Comparison of ENCODE assay signal across 7 mouse cellular contexts in the genomic region with DNA sequence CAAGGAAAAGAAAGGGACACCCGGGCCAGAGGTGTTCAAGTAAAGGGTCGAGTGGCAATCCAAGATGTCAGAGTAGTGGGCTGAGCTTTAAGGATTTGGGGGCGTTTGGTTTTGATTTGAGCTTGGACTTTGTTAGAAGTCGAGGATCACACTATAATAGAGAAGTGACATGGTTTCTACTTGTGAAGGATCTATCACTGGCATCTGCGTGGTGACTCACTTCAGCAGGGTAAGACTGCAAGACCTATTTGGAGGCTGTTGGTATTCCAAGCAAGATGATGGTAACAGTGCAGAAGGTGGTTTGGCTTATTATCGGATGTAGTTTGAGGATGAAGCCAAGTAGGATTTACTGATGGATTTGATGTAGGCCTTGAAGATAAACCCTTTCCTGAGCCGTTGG. TPM values are rescaled to one million over a fixed set of nuclear protein-coding genes. Genes with fewer than 3 reads are reported as not detected.
A peak's percentile ranks its signal among the peaks of the same experiment; 100 is the strongest.
DNase-seq lines count a peak whose midpoint lies in the region; ATAC-seq and TF ChIP-seq lines count a peak whose summit lies in the region.

No protein-coding gene starts in this region.

- no peak for ATAC-seq in forebrain, embryonic 15.5 days (replicated peaks)
- ATAC-seq in liver, embryonic 16.5 days (ENCODE audit: low read depth) = no peak

- peaks cover 26% of the 10 kb centered on the region for H3K36me3 ChIP-seq in C2C12 (ENCODE audit: control insufficient read depth, insufficient read depth)
- peaks cover 23% of the 10 kb centered on the region for H3K36me3 ChIP-seq in forebrain, embryonic 15.5 days
- H3K36me3 ChIP-seq in liver, embryonic 16.5 days (ENCODE audit: control insufficient read depth, insufficient read depth) = peaks cover 5% of the 10 kb centered on the region

- H3K27ac ChIP-seq in forebrain, embryonic 15.5 days (replicated peaks) = no peak overlapping the region
- no peak overlapping the region for H3K27ac ChIP-seq in liver, embryonic 16.5 days (ENCODE audit: low read length)

- peak overlapping the region; percentile 88 for H3K9ac ChIP-seq in forebrain, embryonic 15.5 days (replicated peaks)
- peak overlapping the region; percentile 85 for H3K9ac ChIP-seq in liver, embryonic 16.5 days (ENCODE audit: low read depth, low read length)

- no peak for TF ChIP-seq CTCF in C2C12 (IDR thresholded peaks at IDR 0.05; ENCODE audit: control insufficient read depth, insufficient read depth, insufficient read length)

- H3K9me3 ChIP-seq in forebrain, embryonic 15.5 days = no peaks in the 10 kb centered on the region
- H3K9me3 ChIP-seq in liver, embryonic 16.5 days (replicated peaks; ENCODE audit: control insufficient read depth, low read length) = no peaks in the 10 kb centered on the region; the same call in 1 of the 2 replicates

- peaks cover 21% of the 10 kb centered on the region for H3K4me1 ChIP-seq in forebrain, embryonic 15.5 days
- H3K4me1 ChIP-seq in liver, embryonic 16.5 days (ENCODE audit: control insufficient read depth, low read depth, low read length) = peaks cover 11% of the 10 kb centered on the region

- no peak overlapping the region for H3ac ChIP-seq in C2C12 (ENCODE audit: control insufficient read depth, insufficient read length, low read depth)

- H3K79me3 ChIP-seq in C2C12 (ENCODE audit: low read depth) = peaks cover 16% of the 10 kb centered on the region

- peak; percentile 74 for DNase-seq in 416B (ENCODE audit: low read depth)
- no peak for DNase-seq in adrenal gland, postnatal 14 days
- no peak for DNase-seq in ovary, postnatal 36 days (ENCODE audit: low spot score)
- no peak for DNase-seq in urinary bladder, postnatal 36 days (ENCODE audit: low spot score in 2 of 2)

- H3K79me2 ChIP-seq in C2C12 (ENCODE audit: control insufficient read depth, insufficient read depth) = peaks cover 38% of the 10 kb centered on the region

- H3K27me3 ChIP-seq in C2C12 (ENCODE audit: control insufficient read depth, insufficient read depth, insufficient read length) = no peaks in the 10 kb centered on the region
- no peaks in the 10 kb centered on the region for H3K27me3 ChIP-seq in forebrain, embryonic 15.5 days
- H3K27me3 ChIP-seq in liver, embryonic 16.5 days (ENCODE audit: control insufficient read depth, insufficient read depth, low read depth, low read length) = no peaks in the 10 kb centered on the region; the same call in 1 of the 2 replicates

- WGBS in forebrain, embryonic 15.5 days = 42% methylated on average over 7 of the region's 7 CpGs
- WGBS in liver, embryonic 16.5 days (ENCODE audit: insufficient replicate concordance) = 35% methylated on average over 7 of the region's 7 CpGs

- H3K4me3 ChIP-seq in C2C12 (ENCODE audit: insufficient read depth, poor library complexity, severe bottlenecking) = peak overlapping the region; percentile 78
- peak overlapping the region; percentile 93 for H3K4me3 ChIP-seq in forebrain, embryonic 15.5 days
- peak overlapping the region; percentile 86 for H3K4me3 ChIP-seq in liver, embryonic 16.5 days (ENCODE audit: low read depth, low read length)

- peak overlapping the region; percentile 74 for H3K4me2 ChIP-seq in forebrain, embryonic 15.5 days (replicated peaks)
- H3K4me2 ChIP-seq in liver, embryonic 16.5 days (ENCODE audit: low read depth, low read length) = peak overlapping the region; percentile 75

TF ChIP-seq in C2C12, 6 proteins besides CTCF, POLR2A, EP300 and RAD21:
- no peak for TF ChIP-seq USF1 (IDR thresholded peaks at IDR 0.05; ENCODE audit: low read depth)
- no peak for TF ChIP-seq FOSL1 (IDR thresholded peaks at IDR 0.05; ENCODE audit: insufficient read depth, low read length, poor library complexity, severe bottlenecking)
- TF ChIP-seq MYOD1 (IDR thresholded peaks at IDR 0.05; ENCODE audit: control insufficient read depth, insufficient read length, low read depth) = no peak
- TF ChIP-seq CEBPB (IDR thresholded peaks at IDR 0.05; ENCODE audit: low read depth) = no peak
- TF ChIP-seq MYOG (IDR thresholded peaks at IDR 0.05; ENCODE audit: control insufficient read depth, extremely low read depth, insufficient read length) = no peak
- no peak for TF ChIP-seq MAX (IDR thresholded peaks at IDR 0.05)

RNA-seq across cellular contexts. Expression of gene Mrps35, which starts 1.1 kb away (rescaled TPM):
- 46.4 TPM for polyA plus RNA-seq in C2C12 (2012; fragmentation: generic; extraction: Trizol)
- 82.5 and 88.5 TPM in 2 replicates for polyA plus RNA-seq in forebrain, embryonic 15.5 days (2015; fragmentation: Nextera tagmentation; extraction: Ambion mirVana)
- polyA plus RNA-seq in liver, embryonic 16.5 days (2015; fragmentation: Nextera tagmentation; extraction: Ambion mirVana) = 42.3 and 47.1 TPM in 2 replicates
- total RNA-seq in adrenal gland, postnatal 14 days (2021) = 143 and 152 TPM in 2 replicates

RNA-seq across cellular contexts. Expression of gene Rep15, which starts 11.2 kb away (rescaled TPM):
- polyA plus RNA-seq in C2C12 (2012; fragmentation: generic; extraction: Trizol) = 0.68 TPM
- 0.66 and 0.75 TPM in 2 replicates for polyA plus RNA-seq in forebrain, embryonic 15.5 days (2015; fragmentation: Nextera tagmentation; extraction: Ambion mirVana)
- polyA plus RNA-seq in liver, embryonic 16.5 days (2015; fragmentation: Nextera tagmentation; extraction: Ambion mirVana) = 0.22 and 0.41 TPM in 2 replicates
- total RNA-seq in adrenal gland, postnatal 14 days (2021) = 1.1 and 1.9 TPM in 2 replicates

RNA-seq across cellular contexts. Expression of gene Mansc4, which starts 43.2 kb away (rescaled TPM):
- 0.13 TPM for polyA plus RNA-seq in C2C12 (2012; fragmentation: generic; extraction: Trizol)
- polyA plus RNA-seq in forebrain, embryonic 15.5 days (2015; fragmentation: Nextera tagmentation; extraction: Ambion mirVana) = 0.72 and 1.7 TPM in 2 replicates
- polyA plus RNA-seq in liver, embryonic 16.5 days (2015; fragmentation: Nextera tagmentation; extraction: Ambion mirVana) = not detected in 2 replicates
- total RNA-seq in adrenal gland, postnatal 14 days (2021) = 0.52 TPM in 1 of 2 replicates, not detected in the other

RNA-seq across cellular contexts. Expression of gene Klhl42, which starts 47.5 kb away (rescaled TPM):
- 4.6 TPM for polyA plus RNA-seq in C2C12 (2012; fragmentation: generic; extraction: Trizol)
- 6.0 and 6.4 TPM in 2 replicates for polyA plus RNA-seq in forebrain, embryonic 15.5 days (2015; fragmentation: Nextera tagmentation; extraction: Ambion mirVana)
- polyA plus RNA-seq in liver, embryonic 16.5 days (2015; fragmentation: Nextera tagmentation; extraction: Ambion mirVana) = 1.6 and 1.8 TPM in 2 replicates
- 22.1 and 24.7 TPM in 2 replicates for total RNA-seq in adrenal gland, postnatal 14 days (2021)
